Mouse (Mus musculus) lung, embryonic 14.5 days (tissue): Measurements from ENCODE around the gene Xab2. TPM values are rescaled to one million over a fixed set of nuclear protein-coding genes. Genes with fewer than 3 reads are reported as not detected.
A peak's percentile ranks its signal among the peaks of the same experiment; 100 is the strongest.

Source experiments
- ATAC-seq: fragments of 200-750 bp; cut with Nextera tagmentation; 2 replicates; pipeline ENCODE4 v1.8.0; 2017; ENCODE audit warnings: mild to moderate bottlenecking, moderate TSS enrichment, moderate library complexity; ENCODE audit not compliant: insufficient read depth
- DNase-seq: peaks from one replicate; pipeline ENCODE4 v3.0.0-alpha.2; 2015
- H3K27ac ChIP-seq: fragments of 300-500 bp; sonication (generic); 2 replicates; pipeline ENCODE4 v1.5.1; 2014; ENCODE audit warnings: low read depth, mild to moderate bottlenecking, moderate library complexity
- H3K27me3 ChIP-seq: fragments of 300-500 bp; sonication (generic); 2 replicates; pipeline ENCODE4 v1.6.1; 2014; ENCODE audit warnings: low read length, control low read depth; ENCODE audit not compliant: insufficient read depth
- H3K36me3 ChIP-seq: fragments of 300-500 bp; sonication (generic); 2 replicates; pipeline ENCODE4 v1.6.1; 2014; ENCODE audit warnings: control low read depth; ENCODE audit not compliant: insufficient read depth
- H3K4me1 ChIP-seq: fragments of 300-500 bp; sonication (generic); 2 replicates; pipeline ENCODE4 v1.6.1; 2014; ENCODE audit warnings: antibody characterized with exemption, control low read depth; ENCODE audit not compliant: insufficient read depth
- H3K4me2 ChIP-seq: fragments of 300-500 bp; sonication (generic); 2 replicates; pipeline ENCODE4 v1.6.1; 2014; ENCODE audit warnings: mild to moderate bottlenecking
- H3K4me3 ChIP-seq: fragments of 300-500 bp; sonication (generic); 2 replicates; pipeline ENCODE4 v1.5.1; 2014; ENCODE audit warnings: low read depth, low read length
- H3K9ac ChIP-seq: fragments of 300-500 bp; sonication (generic); 2 replicates; pipeline ENCODE4 v1.6.1; 2014
- H3K9me3 ChIP-seq: fragments of 300-500 bp; sonication (generic); 2 replicates; pipeline ENCODE4 v1.6.1; 2016; ENCODE audit warnings: low read depth, low read length, control low read depth
- CTCF ChIP-seq: IDR thresholded peaks from 2 replicates; pipeline ENCODE4 v1.5.1; 2016; ENCODE audit warnings: antibody characterized with exemption, low read depth
- WGBS: fragments of 180-500 bp; shearing (Covaris S2); extraction: QIAGEN DNeasy Blood & Tissue Kit; methylation state at CpG from one replicate; pipeline ENCODE4 v1.1.7; 2014; 5-methylcytosine and 5-hydroxymethylcytosine counted together
- polyA plus RNA-seq: library from polyadenylated mRNA; unstranded; fragments of >200 nt; fragmentation: Nextera tagmentation; extraction: Ambion mirVana; gene quantifications from 2 replicates; pipeline ENCODE4 v1.2.1, GENCODE M21; 2014

Xab2 gene
- polyA plus RNA-seq, result 55.6 and 55.9 TPM in 2 replicates

DNA sequence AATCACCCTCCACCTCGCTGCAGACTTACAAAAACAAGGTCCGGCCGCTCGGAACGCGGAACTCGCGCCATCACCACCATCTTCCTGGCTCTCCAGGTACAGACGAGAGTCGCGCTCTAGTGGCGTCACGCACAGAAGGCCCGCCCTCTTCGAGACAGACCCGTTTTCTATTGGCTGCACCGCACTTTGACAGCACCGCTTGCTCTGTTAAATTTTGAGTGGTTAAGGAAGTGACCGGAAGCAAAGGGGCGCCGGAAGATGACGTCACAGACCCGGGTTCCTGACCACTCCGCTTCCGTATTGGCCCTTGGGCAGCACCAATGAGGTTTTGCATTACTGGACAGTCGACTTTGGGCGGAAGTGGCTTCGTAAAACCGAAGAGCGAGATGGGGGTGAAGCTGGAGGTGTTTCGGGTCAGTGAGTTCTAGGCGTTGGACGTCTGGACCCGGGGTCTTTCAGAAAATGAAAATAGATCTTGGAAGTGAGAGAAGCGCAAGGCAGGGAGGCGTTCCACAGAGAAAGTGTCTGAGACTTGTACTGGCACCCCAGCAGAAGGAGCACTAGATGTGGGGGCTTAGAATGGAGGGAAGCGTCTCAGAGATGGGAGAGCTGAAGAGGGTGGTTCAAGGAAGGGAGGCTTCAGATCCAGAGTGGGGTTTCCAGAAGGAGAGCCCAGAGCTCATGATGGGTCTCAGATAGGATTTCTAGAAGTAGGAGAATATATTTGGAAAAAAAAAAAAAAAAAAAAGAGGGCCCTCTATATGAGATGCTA, at the start of gene Xab2, which contains the start of gene Pet100:
Xab2 (minus strand) TSS at position 118 of the 772 bp plus-strand sequence.
Pet100 (plus strand) TSS at position 350 of the 772 bp plus-strand sequence.
- ATAC-seq (peak; percentile 99), DNase-seq (peak; percentile 100)
- H3K9me3 ChIP-seq, result no peaks in the 10 kb centered on the region
- peaks cover 20% of the 10 kb centered on the region for H3K36me3 ChIP-seq
- H3K27me3 ChIP-seq, result no peaks in the 10 kb centered on the region
- peak within 1 kb of the TSS; percentile 88 for H3K4me2 ChIP-seq
- WGBS, result under 1% methylated on average over 37 of the region's 37 CpGs
- peaks cover 3% of the 10 kb centered on the region; the same call in 1 of the 2 replicates for H3K4me1 ChIP-seq
- H3K4me3 ChIP-seq, result peak within 1 kb of the TSS; percentile 87
- H3K27ac ChIP-seq, result no peak within 1 kb of the TSS
- no peak for TF ChIP-seq CTCF
- H3K9ac ChIP-seq, result peak within 1 kb of the TSS; percentile 73

DNA sequence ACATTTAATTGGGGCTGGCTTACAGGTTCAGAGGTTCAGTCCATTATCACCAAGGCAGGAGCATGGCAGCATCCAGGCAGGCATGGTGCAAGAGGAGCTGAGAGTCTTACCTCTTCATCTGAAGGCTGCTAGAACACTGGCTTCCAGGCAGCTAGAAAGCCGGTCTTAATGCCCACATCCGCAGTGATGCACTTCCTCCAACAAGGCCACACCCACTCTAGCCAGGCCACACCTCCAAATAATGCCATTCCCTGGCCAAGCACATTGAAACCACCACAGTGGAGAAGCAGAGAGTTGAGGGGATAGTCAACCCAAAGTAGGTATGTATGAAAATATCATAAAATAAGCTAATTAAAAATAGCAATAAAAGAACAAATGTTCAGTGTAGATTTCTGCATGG, 49.3 kb upstream of the Xab2 start:
- Histone ChIP-seq H3K4me3 (no peak overlapping the region), H3K4me2 (no peak overlapping the region), H3K9me3 (no peaks in the 10 kb centered on the region), H3K4me1 (no peaks in the 10 kb centered on the region), H3K27ac (no peak overlapping the region), H3K9ac (no peak overlapping the region), H3K36me3 (no peaks in the 10 kb centered on the region), H3K27me3 (no peaks in the 10 kb centered on the region)
- 78% methylated on average over 2 of the region's 2 CpGs for WGBS
- ATAC-seq, result no peak
- DNase-seq, result no peak
- TF ChIP-seq CTCF, result no peak

- TF ChIP-seq CTCF, result no peak
These were observed 44.4 kb upstream of the Xab2 start, which contains the start of gene Mcemp1 for GRCm38 (mm10) chr8:3665507-3665906. Mcemp1 (plus strand) TSS chr8:3665754.

DNA sequence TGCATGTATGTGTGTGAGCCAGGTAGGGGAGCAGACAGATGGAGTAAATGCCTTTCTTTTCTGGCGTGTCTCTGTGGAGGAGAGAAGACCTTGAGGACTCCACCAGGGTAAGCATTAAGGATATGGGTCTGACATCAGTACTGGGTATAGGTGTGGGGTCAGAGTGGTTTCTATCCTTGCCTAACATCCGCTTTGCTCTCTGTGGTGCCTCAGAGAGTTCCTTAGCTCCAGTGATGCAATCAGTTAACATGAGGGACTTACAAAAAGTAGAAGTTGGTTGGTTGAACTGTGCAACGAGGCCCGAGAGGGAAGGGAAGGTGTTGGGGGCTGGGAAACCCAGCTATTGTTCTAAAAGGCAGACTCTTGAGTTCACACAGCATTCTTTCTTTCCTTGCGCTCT, 43.3 kb upstream of the Xab2 start:
- DNase-seq, result no peak
- no peak for ATAC-seq
- Histone ChIP-seq H3K4me2 (no peak overlapping the region), H3K27me3 (no peaks in the 10 kb centered on the region), H3K4me1 (no peaks in the 10 kb centered on the region), H3K4me3 (no peak overlapping the region), H3K36me3 (no peaks in the 10 kb centered on the region), H3K9me3 (no peaks in the 10 kb centered on the region), H3K9ac (no peak overlapping the region), H3K27ac (no peak overlapping the region)
- 55% methylated on average over 5 of the region's 5 CpGs for WGBS
- no peak for TF ChIP-seq CTCF

More at GRCm38 (mm10) chr8:3665507-3665906, 44.4 kb upstream of the Xab2 start, which contains the start of gene Mcemp1:
- H3K27me3 ChIP-seq, result no peaks in the 10 kb centered on the region
- no peak within 1 kb of the TSS for H3K9ac ChIP-seq
- ATAC-seq (no peak), DNase-seq (no peak)
- H3K9me3 ChIP-seq, result no peaks in the 10 kb centered on the region
- WGBS, result 71% methylated on average over 6 of the region's 6 CpGs
- H3K4me3 ChIP-seq, result no peak within 1 kb of the TSS
- no peaks in the 10 kb centered on the region for H3K36me3 ChIP-seq
- H3K27ac ChIP-seq, result no peak within 1 kb of the TSS
- H3K4me1 ChIP-seq, result no peaks in the 10 kb centered on the region
- no peak within 1 kb of the TSS for H3K4me2 ChIP-seq

GRCm38 (mm10) chr8:3660889-3661288, 39.8 kb upstream of the Xab2 start:
- no peaks in the 10 kb centered on the region for H3K9me3 ChIP-seq
- no peak overlapping the region for H3K9ac ChIP-seq
- no peak overlapping the region for H3K4me3 ChIP-seq
- H3K27me3 ChIP-seq, result no peaks in the 10 kb centered on the region
- no peak overlapping the region for H3K4me2 ChIP-seq
- no peak for TF ChIP-seq CTCF
- ATAC-seq, result no peak
- no peak for DNase-seq
- 73% methylated on average over 8 of the region's 8 CpGs for WGBS
- H3K36me3 ChIP-seq, result no peaks in the 10 kb centered on the region
- no peak overlapping the region for H3K27ac ChIP-seq
- no peaks in the 10 kb centered on the region for H3K4me1 ChIP-seq

GRCm38 (mm10) chr8:3656725-3657381, 35.7 kb upstream of the Xab2 start:
- Histone ChIP-seq H3K4me2 (no peak overlapping the region), H3K4me1 (no peaks in the 10 kb centered on the region), H3K27ac (no peak overlapping the region), H3K4me3 (no peak overlapping the region), H3K9me3 (no peaks in the 10 kb centered on the region), H3K36me3 (no peaks in the 10 kb centered on the region), H3K27me3 (no peaks in the 10 kb centered on the region), H3K9ac (no peak overlapping the region)
- WGBS, result 16% methylated on average over 7 of the region's 7 CpGs
- peak; percentile 6 for DNase-seq
- no peak for TF ChIP-seq CTCF
- ATAC-seq, result no peak

GRCm38 (mm10) chr8:3655526-3655925, 34.4 kb upstream of the Xab2 start, which contains the start of gene Retn:
Retn (plus strand) TSS chr8:3655770.
- no peaks in the 10 kb centered on the region for H3K27me3 ChIP-seq
- no peak within 1 kb of the TSS for H3K27ac ChIP-seq
- no peak within 1 kb of the TSS for H3K4me2 ChIP-seq
- H3K4me3 ChIP-seq, result no peak within 1 kb of the TSS
- H3K9me3 ChIP-seq, result no peaks in the 10 kb centered on the region
- H3K36me3 ChIP-seq, result no peaks in the 10 kb centered on the region
- no peak for ATAC-seq
- no peak for TF ChIP-seq CTCF
- no peak for DNase-seq
- no peaks in the 10 kb centered on the region for H3K4me1 ChIP-seq
- no peak within 1 kb of the TSS for H3K9ac ChIP-seq
- 54% methylated on average over 3 of the region's 3 CpGs for WGBS
